Mouse (Mus musculus) midbrain, embryonic 14.5 days (tissue): ENCODE data around the gene Fsd2. TPM values are rescaled to one million over a fixed set of nuclear protein-coding genes. Genes with fewer than 3 reads are reported as not detected.

Experiments used
- ATAC-seq: fragments of 200-750 bp; cut with Nextera tagmentation; 2 replicates; pipeline ENCODE4 v1.8.0; 2017; ENCODE audit warnings: moderate number of reproducible peaks, moderate library complexity; ENCODE audit not compliant: low FRiP score, low TSS enrichment
- DNase-seq: peaks from one replicate; pipeline ENCODE4 v3.0.0-alpha.2; 2015
- H3K27ac ChIP-seq: fragments of 300-500 bp; sonication (generic); replicated peaks from 2 replicates; pipeline ENCODE4 v1.5.1; 2014; ENCODE audit warnings: mild to moderate bottlenecking, low read depth, low read length, moderate library complexity
- H3K27me3 ChIP-seq: fragments of 300-500 bp; sonication (generic); 2 replicates; pipeline ENCODE4 v1.6.1; 2014; ENCODE audit warnings: low read length, control low read depth, mixed read lengths; ENCODE audit not compliant: control insufficient read depth, insufficient read depth
- H3K36me3 ChIP-seq: fragments of 300-500 bp; sonication (generic); 2 replicates; pipeline ENCODE4 v1.6.1; 2014; ENCODE audit warnings: low read length, control low read depth; ENCODE audit not compliant: control insufficient read depth, insufficient read depth
- H3K4me1 ChIP-seq: fragments of 300-500 bp; sonication (generic); 2 replicates; pipeline ENCODE4 v1.6.1; 2014; ENCODE audit warnings: mild to moderate bottlenecking, antibody characterized with exemption, low read length, control low read depth; ENCODE audit not compliant: control insufficient read depth, insufficient read depth
- H3K4me2 ChIP-seq: fragments of 300-500 bp; sonication (generic); 2 replicates; pipeline ENCODE4 v1.6.1; 2014; ENCODE audit warnings: mild to moderate bottlenecking, low read length, moderate library complexity
- H3K4me3 ChIP-seq: fragments of 300-500 bp; sonication (generic); replicated peaks from 2 replicates; pipeline ENCODE4 v1.5.1; 2014; ENCODE audit warnings: low read depth, low read length
- H3K9ac ChIP-seq: fragments of 300-500 bp; sonication (generic); replicated peaks from 2 replicates; pipeline ENCODE4 v1.6.1; 2014; ENCODE audit warnings: mild to moderate bottlenecking, low read length, moderate library complexity
- H3K9me3 ChIP-seq: fragments of 300-500 bp; sonication (generic); 2 replicates; pipeline ENCODE4 v1.6.1; 2016; ENCODE audit warnings: low read length, control low read depth, mixed read lengths; ENCODE audit not compliant: control insufficient read depth
- WGBS: fragments of 180-500 bp; shearing (Covaris S2); extraction: QIAGEN DNeasy Blood & Tissue Kit; methylation state at CpG from one replicate; pipeline ENCODE4 v1.1.7; 2014; 5-methylcytosine and 5-hydroxymethylcytosine counted together
- microRNA counts: library from miRNA; unstranded; fragments of <30 nt; microRNA quantifications from one replicate; lab custom pipeline; 2016
- polyA plus RNA-seq: library from polyadenylated mRNA; unstranded; fragments of >200 nt; fragmentation: Nextera tagmentation; extraction: Ambion mirVana; gene quantifications from 2 replicates; pipeline ENCODE4 v1.2.1, GENCODE M21; 2014

Gene Fsd2
- polyA plus RNA-seq, 1 experiment from 2014 or later: 0.20 TPM

GRCm38 (mm10) chr7:81489649-81490048, 77.1 kb downstream of the Fsd2 start:
- 9% methylated on average over 9 of the region's 9 CpGs for WGBS
- no peak overlapping the region for H3K9ac ChIP-seq
- DNase-seq (no peak), ATAC-seq (no peak)
- no peak overlapping the region for H3K4me2 ChIP-seq
- no peaks in the 10 kb centered on the region for H3K27me3 ChIP-seq
- no peaks in the 10 kb centered on the region for H3K9me3 ChIP-seq
- no peak overlapping the region for H3K4me3 ChIP-seq
- peaks cover 22% of the 10 kb centered on the region for H3K4me1 ChIP-seq
- no peak overlapping the region for H3K27ac ChIP-seq
- peaks cover under 1% of the 10 kb centered on the region; the same call in 1 of the 2 replicates for H3K36me3 ChIP-seq

MicroRNAs encoded within 50 kb of the gene (microRNA counts, 519-probe panel; counts per million panel counts)
- microRNA mmu-miR-1839-3p (lab: Ali Mortazavi, UCI): not detected
- microRNA mmu-miR-1839-5p (lab: Ali Mortazavi, UCI): 4,263 counts per million, percentile 30 among the panel's probes with 10 or more counts

Other genes with a start within 250 kb of the Fsd2 start
- 695 and 865 TPM in 2 replicates for gene Rps17, start 221.7 kb downstream of the Fsd2 start, polyA plus RNA-seq
- gene Cpeb1, start 111.5 kb downstream of the Fsd2 start, polyA plus RNA-seq: 2.9 and 4.5 TPM in 2 replicates
- gene Ap3b2, start 73.0 kb downstream of the Fsd2 start, polyA plus RNA-seq: 125 and 138 TPM in 2 replicates
- not detected in 2 replicates for gene BC048679, start 68.7 kb downstream of the Fsd2 start, polyA plus RNA-seq
- 9.9 and 10.1 TPM in 2 replicates for gene Whamm, start 4.3 kb upstream of the Fsd2 start, polyA plus RNA-seq
- 19.1 and 21.7 TPM in 2 replicates for gene Homer2, start 140.6 kb upstream of the Fsd2 start, polyA plus RNA-seq
- gene Ramac, start 196.0 kb upstream of the Fsd2 start, polyA plus RNA-seq: 151 and 157 TPM in 2 replicates
- gene 3110040N11Rik, start 222.5 kb upstream of the Fsd2 start, polyA plus RNA-seq: 48.8 and 57.5 TPM in 2 replicates